ENCODE assay signal across 8 mouse cellular contexts in the genomic region with DNA sequence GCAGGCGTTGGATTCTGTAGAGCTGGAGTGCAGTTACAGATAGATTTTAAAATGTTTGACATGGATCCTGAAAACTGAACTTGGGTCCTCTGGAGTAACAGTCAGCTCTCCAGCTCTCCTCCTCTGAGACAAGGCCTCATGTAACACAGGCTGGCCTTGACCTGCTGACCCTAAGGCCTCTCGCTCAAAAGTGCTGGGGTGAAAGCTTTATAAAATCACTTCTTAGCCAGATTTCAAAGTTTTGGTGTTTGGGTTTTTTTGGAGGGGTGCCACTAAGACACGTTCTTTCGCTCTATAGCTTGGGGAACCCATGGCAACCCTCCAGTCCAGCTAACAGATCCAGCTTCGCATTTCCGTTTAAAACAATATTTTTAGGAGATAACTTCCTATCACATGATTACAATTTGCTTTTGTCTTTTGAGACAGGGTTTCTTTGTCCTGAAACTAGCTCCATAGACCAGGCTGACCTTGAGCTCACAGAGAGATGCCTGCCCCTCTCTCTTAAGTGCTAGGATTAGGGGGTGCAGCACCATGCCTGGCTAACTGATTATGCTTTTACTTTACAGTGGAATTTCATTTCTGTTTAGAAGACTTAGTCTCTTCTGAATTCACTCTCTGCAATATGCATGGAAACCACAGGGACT.
DNase-seq lines count a peak whose midpoint lies in the region; ATAC-seq lines count a peak whose summit lies in the region.

No protein-coding gene starts in this region.

- peaks cover 33% of the 10 kb centered on the region for H3K4me1 ChIP-seq in hindbrain, embryonic 12.5 days
- H3K4me1 ChIP-seq in hindbrain, embryonic 16.5 days (ENCODE audit: control insufficient read depth, insufficient read depth, low read depth, low read length): peaks cover 12% of the 10 kb centered on the region
- peaks cover 17% of the 10 kb centered on the region for H3K4me1 ChIP-seq in kidney, embryonic 16.5 days (ENCODE audit: insufficient read depth, low read length)

- peak overlapping the region; percentile 23; the same call in 1 of the 2 replicates for H3K27ac ChIP-seq in hindbrain, embryonic 12.5 days
- no peak overlapping the region for H3K27ac ChIP-seq in hindbrain, embryonic 16.5 days (ENCODE audit: low read depth, low read length)
- peak overlapping the region; percentile 74 for H3K27ac ChIP-seq in kidney, embryonic 16.5 days (ENCODE audit: low read length)

- no peaks in the 10 kb centered on the region for H3K36me3 ChIP-seq in hindbrain, embryonic 12.5 days
- no peaks in the 10 kb centered on the region for H3K36me3 ChIP-seq in hindbrain, embryonic 16.5 days (ENCODE audit: control insufficient read depth, insufficient read depth, low read length)
- H3K36me3 ChIP-seq in kidney, embryonic 16.5 days (ENCODE audit: insufficient read depth, low read length): no peaks in the 10 kb centered on the region

- no peaks in the 10 kb centered on the region for H3K27me3 ChIP-seq in hindbrain, embryonic 12.5 days
- H3K27me3 ChIP-seq in hindbrain, embryonic 16.5 days (replicated peaks; ENCODE audit: control insufficient read depth, insufficient read depth, low read length): no peaks in the 10 kb centered on the region
- H3K27me3 ChIP-seq in kidney, embryonic 16.5 days (ENCODE audit: insufficient read depth, low read length): no peaks in the 10 kb centered on the region

- no peak overlapping the region for H3K4me2 ChIP-seq in hindbrain, embryonic 12.5 days (replicated peaks)
- no peak overlapping the region for H3K4me2 ChIP-seq in hindbrain, embryonic 16.5 days (ENCODE audit: low read length)
- peak overlapping the region; percentile 29; the same call in 1 of the 2 replicates for H3K4me2 ChIP-seq in kidney, embryonic 16.5 days (replicated peaks; ENCODE audit: low read depth, low read length)

- no peak for ATAC-seq in hindbrain, embryonic 12.5 days (ENCODE audit: low FRiP score)
- no peak for ATAC-seq in hindbrain, embryonic 16.5 days
- 0 out of 2 replicates have a peak, but pooled peaks have one; percentile 46 for ATAC-seq in kidney, embryonic 16.5 days (ENCODE audit: low FRiP score, low TSS enrichment)
- ATAC-seq in megakaryocyte, adult 5-6 weeks (ENCODE audit: poor library complexity, severe bottlenecking): no peak

- WGBS in hindbrain, embryonic 12.5 days: 57% methylated on average over 6 of the region's 6 CpGs
- 54% methylated on average over 6 of the region's 6 CpGs for WGBS in hindbrain, embryonic 16.5 days
- WGBS in kidney, embryonic 16.5 days: 62% methylated on average over 6 of the region's 6 CpGs

- peak; percentile 20 for DNase-seq in 3134 (ENCODE audit: extremely low read depth, insufficient read length, low spot score)
- DNase-seq in embryo, embryonic 11 days: peak; percentile 24
- no peak for DNase-seq in cerebellum, adult 18-20 months
- DNase-seq in cerebellum, postnatal 4 days (ENCODE audit: low spot score in 2 of 2): no peak

- H3K9ac ChIP-seq in hindbrain, embryonic 12.5 days: no peak overlapping the region
- no peak overlapping the region for H3K9ac ChIP-seq in hindbrain, embryonic 16.5 days (ENCODE audit: low read depth, low read length)
- no peak overlapping the region for H3K9ac ChIP-seq in kidney, embryonic 16.5 days (replicated peaks; ENCODE audit: low read length)

- H3K9me3 ChIP-seq in hindbrain, embryonic 12.5 days (replicated peaks): no peaks in the 10 kb centered on the region
- H3K9me3 ChIP-seq in hindbrain, embryonic 16.5 days (ENCODE audit: control insufficient read depth, low read length): no peaks in the 10 kb centered on the region
- H3K9me3 ChIP-seq in kidney, embryonic 16.5 days (ENCODE audit: low read length): no peaks in the 10 kb centered on the region

- H3K4me3 ChIP-seq in hindbrain, embryonic 12.5 days: no peak overlapping the region
- H3K4me3 ChIP-seq in hindbrain, embryonic 16.5 days (ENCODE audit: low read length): no peak overlapping the region
- no peak overlapping the region; the same call in 1 of the 2 replicates for H3K4me3 ChIP-seq in kidney, embryonic 16.5 days (ENCODE audit: low read length)

Comparison
In these comparisons a context has a peak if more than half of its experiments do, and no peak if none do; other contexts are left out.
1. DNase-seq: peak in 3134 (single experiment) and embryo, embryonic 11 days (single experiment); none in cerebellum, adult 18-20 months (0 of 2) and cerebellum, postnatal 4 days (0 of 2).